Mouse (Mus musculus): ENCODE data around the gene Slc25a38.

Slc25a38 gene

DNA sequence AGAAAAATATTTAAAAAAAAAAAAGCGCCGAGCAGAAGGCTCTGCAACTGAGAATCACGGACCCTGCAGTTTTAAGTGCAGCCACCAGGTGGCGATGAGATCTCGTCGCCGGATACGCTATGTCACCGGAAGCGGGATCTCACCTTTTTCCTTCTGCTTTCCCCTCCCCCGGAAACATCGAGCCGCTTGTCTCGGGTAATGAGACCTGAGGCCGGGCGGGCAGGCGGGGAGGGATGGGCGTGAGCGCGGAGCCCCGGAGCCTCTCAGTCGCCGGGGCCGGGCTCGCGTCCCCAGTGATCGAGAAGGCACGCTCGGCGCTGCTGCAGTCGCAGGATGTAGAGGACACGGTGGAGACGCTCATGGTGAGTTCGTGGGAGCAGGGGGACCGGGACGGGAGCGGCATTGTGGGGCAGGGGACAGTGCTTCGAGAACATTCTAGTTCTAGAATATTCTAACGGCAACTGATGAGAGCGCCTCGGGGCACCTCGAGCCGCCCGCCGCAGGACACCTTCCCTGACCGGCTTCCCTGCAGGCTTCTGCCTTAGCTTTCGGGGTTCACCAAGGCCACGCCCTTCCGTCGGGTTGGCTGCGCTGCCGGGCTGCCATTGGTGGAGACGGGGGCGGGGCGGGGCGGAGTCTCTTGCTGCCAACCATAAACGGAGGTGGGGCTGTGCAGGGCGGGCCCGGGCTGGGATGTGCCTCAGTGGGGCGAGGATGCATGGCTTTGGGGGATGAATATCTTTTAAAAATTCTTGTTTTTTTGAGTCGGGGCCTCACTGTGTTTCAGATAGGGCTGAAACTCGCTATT lies at the start of gene Slc25a38:
Gene Slc25a38 (plus strand): TSS at position 164 of the 808 bp plus-strand sequence.
- peak; percentile 94 to 96 for DNase-seq

DNA sequence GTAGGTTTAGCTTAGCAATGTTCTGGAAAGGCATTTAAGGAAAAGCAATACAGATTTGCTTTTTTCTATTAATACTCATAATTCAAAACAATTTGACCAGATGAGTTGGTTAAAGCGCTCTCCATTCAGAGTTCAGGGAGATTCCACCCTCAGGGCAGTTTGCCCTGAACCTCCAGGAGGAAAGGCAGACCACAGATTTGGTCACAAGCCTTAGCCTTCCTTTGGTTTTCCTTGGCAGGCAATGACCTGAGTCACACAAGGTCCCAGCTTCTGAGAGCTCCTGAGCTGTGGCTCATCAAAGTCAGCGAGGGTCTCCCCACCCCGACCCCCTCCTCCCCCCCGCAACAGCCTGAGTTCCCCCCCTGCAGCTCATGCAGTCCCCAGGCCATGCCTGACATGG lies 45.9 kb upstream of the Slc25a38 start:
- DNase-seq = no peak

GRCm38 (mm10) chr9:120067609-120068008 lies 42.6 kb upstream of the Slc25a38 start:
- no peak for DNase-seq

DNA sequence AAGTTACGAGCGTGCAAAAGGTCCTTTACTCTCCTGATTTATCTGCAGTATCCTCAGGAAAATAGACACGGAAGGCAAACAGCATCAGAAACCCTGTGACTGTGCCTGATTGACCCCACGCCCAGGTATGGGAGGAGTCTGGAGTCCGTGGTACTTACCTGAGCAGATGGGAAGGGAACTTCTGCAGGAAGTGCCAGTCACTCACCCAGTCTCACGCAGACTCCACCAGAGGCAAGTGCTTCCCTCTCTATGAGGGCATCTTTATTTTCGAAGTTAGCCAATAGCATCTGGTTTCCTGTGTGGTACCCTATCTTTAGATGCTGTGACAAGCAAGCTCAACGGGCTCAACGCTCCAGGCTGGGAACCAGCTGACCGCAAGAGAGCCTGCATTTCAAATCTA lies 42.1 kb upstream of the Slc25a38 start:
- DNase-seq = no peak

DNA sequence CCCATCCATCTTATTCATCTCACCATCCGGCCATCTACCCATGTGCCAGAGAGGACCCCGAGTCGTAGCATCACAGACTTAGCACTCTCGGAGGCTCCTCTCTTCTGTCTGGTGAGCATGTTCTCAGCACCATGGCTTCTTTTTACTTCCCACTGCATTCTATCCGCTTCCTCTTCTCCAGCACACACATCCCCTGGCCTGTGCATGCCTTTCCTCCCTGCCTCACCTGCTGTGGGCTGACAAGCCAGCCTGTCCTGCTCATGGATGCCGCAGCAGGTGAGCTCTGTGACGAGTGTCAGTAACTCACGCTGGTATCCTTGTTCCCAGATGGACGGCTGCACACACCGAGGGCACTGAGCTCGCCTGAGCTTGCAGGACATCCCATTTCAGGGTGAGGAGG lies 40.4 kb upstream of the Slc25a38 start, which contains the start of gene Cx3cr1:
Gene Cx3cr1 (minus strand): TSS at position 101 of the 400 bp plus-strand sequence.
- no peak for DNase-seq

GRCm38 (mm10) chr9:120071251-120071650 lies 38.9 kb upstream of the Slc25a38 start:
- no peak for DNase-seq

GRCm38 (mm10) chr9:120073169-120073568 lies 37.0 kb upstream of the Slc25a38 start:
- peak; percentile 69 to 76 for DNase-seq

GRCm38 (mm10) chr9:120074516-120074915 lies 35.7 kb upstream of the Slc25a38 start:
- DNase-seq = no peak

DNA sequence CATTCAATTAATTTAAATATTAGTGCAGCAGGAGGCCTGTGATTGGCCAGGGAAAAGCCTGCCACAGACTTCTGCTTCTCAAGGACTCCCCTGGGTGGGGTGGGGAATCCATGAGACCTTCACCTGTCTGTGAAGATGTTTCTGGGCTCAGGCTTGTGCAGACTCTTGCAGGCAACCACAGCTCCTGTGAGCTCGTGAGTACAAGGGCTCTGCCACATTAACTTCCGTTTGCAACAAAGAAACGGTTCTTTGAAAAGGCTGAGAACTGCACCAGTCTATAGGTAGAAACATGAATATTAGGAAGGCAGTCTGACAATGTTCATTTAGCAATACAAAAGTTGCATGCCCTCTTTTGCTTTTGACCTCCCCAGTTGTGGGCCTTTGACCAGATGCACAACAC lies 31.9 kb upstream of the Slc25a38 start:
- DNase-seq = no peak

DNA sequence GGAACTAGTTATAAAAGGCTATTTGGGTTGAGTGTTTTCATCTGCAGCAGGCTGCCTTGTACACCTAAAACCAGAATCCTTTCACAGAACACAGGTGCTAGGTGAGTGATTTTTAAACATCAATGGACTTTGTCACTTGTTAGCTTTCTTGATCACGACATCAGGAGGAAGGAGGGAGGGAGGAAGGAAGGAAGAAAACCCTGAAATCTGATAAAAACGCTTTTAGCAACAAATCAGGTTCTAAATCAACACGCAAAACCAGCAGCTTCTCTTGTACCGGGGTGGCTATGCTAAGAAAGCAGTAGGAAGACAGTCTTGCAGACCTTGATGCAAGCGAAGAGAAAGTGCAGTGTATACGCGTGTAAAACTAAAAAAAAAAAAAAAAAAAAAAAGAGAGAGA lies 30.3 kb upstream of the Slc25a38 start:
- no peak for DNase-seq

DNA sequence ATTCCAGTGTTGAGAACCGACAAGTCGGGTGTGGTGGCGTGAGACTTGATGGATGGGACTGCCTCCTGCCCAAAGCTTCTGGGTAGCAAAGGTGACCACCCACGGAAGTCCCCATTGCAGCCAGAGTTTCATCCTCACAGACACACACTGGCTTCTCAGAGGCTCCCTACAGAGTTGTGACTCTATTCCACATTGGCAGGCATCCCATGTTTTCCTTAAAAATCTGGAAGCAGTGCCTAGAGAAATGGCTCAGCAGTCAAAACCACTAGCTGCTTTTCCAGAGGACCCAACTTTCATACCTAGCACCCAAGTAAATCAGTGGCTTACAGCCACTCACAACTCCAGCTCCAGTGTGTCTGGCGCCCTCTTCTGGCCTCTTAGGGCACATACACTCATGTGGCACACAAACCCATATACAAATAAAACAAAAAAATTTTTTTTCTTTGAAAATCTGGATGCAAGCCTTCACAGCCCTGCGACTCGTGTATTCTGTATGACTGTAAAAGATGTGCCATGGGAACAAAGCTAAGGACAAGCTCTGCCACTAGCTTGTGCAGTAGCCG lies 29.5 kb upstream of the Slc25a38 start:
- no peak for DNase-seq

DNA sequence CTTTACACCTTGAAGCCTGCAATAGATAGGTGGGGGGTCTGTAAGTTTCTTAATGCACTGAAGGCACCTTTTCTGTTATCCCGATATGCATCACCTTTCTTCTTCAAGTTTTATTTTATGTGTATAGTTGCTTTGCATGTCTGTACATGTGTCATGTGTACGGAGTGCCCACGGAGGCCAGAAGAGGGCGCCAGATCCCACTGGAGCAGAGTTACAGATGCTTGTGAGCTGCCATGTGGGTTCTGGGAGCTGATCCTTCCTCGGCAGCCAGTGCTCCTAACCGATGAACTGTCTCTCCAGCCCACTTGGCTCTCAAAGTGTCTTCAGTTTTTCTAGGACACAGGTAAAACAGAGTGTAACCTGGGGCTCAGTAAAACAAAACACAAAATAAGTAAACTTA lies 28.9 kb upstream of the Slc25a38 start:
- DNase-seq = no peak

GRCm38 (mm10) chr9:120081967-120082366 lies 28.2 kb upstream of the Slc25a38 start:
- no peak for DNase-seq

GRCm38 (mm10) chr9:120082691-120083090 lies 27.5 kb upstream of the Slc25a38 start:
- no peak for DNase-seq

- peak in 1 of 2 experiments; percentile 18 for DNase-seq
Measured at GRCm38 (mm10) chr9:120083158-120083894, 26.8 kb upstream of the Slc25a38 start.

- DNase-seq = no peak
Measured at GRCm38 (mm10) chr9:120084406-120084805, 25.8 kb upstream of the Slc25a38 start.

- DNase-seq = no peak
Measured at GRCm38 (mm10) chr9:120089125-120089524, 21.0 kb upstream of the Slc25a38 start.

- DNase-seq = no peak
Measured at GRCm38 (mm10) chr9:120091086-120091485, 19.1 kb upstream of the Slc25a38 start.

DNA sequence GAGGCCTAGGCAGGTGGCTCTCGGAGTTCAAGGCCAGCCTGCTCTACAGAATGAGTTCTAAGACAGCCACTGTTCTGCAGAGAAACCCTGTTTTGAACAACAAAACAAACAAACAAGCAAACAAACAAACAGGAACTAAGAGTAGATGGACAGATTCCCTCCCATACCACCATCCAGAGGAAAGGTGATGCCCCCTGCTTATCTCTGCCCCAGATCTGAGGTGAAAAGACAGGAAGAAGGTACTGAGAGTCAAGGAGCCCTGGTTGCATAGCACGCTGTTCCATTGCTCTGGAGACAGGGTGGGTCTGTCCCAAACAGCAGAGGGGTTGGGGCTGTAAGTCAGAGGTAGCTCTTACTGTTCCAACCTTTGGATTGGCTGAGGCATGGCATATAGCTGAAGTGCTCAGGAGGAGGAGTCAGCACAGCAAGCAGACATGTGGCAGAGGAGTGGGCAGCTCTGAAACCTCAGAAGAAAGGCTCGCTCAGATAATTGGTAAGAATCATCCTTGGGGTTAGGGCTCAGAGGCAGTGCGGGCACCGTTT lies 18.4 kb upstream of the Slc25a38 start, which contains the start of gene Ccr8:
Gene Ccr8 (plus strand): TSS at position 419 of the 543 bp plus-strand sequence.
- no peak for DNase-seq

DNA sequence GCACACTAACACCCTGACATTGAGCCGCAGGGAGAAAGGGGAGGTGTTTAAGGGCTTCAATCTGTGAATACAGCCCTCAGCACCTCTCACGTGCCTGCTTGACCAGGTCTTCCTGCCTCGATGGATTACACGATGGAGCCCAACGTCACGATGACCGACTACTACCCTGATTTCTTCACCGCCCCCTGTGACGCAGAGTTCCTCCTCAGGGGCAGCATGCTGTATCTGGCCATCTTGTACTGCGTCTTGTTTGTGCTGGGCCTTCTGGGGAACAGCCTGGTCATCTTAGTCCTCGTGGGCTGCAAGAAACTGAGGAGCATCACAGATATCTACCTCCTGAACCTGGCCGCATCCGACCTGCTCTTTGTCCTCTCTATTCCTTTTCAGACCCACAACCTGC lies 16.5 kb upstream of the Slc25a38 start:
- no peak for DNase-seq

DNA sequence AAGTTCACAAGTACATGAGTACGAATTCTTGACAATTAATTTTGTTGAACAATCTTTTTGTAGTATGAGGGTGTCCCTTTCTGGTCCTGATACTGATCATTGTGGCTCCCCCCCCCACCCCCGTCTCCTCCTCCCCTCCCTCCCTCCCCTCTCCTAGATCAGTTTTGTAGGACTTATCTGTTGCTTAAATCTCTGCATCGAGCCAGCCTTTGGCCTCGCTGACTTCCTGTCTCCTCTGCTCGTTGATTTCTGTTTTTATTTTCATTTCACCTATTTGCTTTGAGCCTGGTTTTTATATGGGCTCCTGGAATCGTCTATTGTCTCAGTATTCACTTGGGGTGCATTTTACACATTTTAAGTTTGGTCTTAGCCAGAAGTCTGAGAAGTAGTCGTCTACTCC lies 14.3 kb upstream of the Slc25a38 start:
- DNase-seq = no peak

DNA sequence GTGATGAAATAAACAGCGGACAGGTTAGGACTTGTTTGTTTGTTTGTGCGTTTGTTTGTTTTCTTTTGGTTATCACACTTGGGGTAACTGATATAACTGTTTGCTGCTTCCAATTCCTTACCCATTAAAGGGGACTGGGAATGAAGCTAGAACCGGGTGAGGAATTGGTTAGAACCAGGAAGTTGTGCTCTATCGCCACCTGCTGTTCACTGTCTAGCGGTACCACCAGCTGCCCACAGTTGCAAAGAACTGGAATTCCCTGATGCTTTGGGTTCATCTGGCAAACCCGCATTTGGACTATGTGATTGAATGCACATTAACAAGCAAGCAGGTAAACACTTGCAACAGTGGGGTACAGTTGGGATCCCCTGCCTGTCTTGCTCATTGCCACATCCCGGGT lies 11.5 kb upstream of the Slc25a38 start:
- DNase-seq = peak in 1 of 2 experiments; percentile 39

- no peak for DNase-seq
Measured at GRCm38 (mm10) chr9:120099304-120099703, 10.9 kb upstream of the Slc25a38 start.

Measured in lung, adult 18-20 months (tissue).